ENCODE assay signal across 8 mouse cellular contexts in genomic region chr12:14150568-14150909, GRCm38 (mm10). TPM values are rescaled to one million over a fixed set of nuclear protein-coding genes. Genes with fewer than 3 reads are reported as not detected.
DNase-seq lines count a peak whose midpoint lies in the region; ATAC-seq lines count a peak whose summit lies in the region.

No protein-coding gene starts in this region.

- H3K27me3 ChIP-seq in kidney, embryonic 15.5 days, result peaks cover 43% of the 10 kb centered on the region

- no peak; the same call in 1 of the 2 replicates for ATAC-seq in kidney, embryonic 15.5 days (replicated peaks; ENCODE audit: low FRiP score)

- peak overlapping the region; percentile 94 for H3K4me2 ChIP-seq in kidney, embryonic 15.5 days

- DNase-seq in kidney, adult 11 months, result no peak
- DNase-seq in cerebellum, postnatal 4 days (ENCODE audit: low spot score in 2 of 2), result peak; percentile 27 to 37
- peak; percentile 44 to 45 for DNase-seq in frontal cortex, postnatal 36 days (ENCODE audit: low spot score in 2 of 2)
- peak; percentile 5 to 49 for DNase-seq in left cerebral cortex, postnatal 10 days (ENCODE audit: extremely low spot score in 1 of 2, low spot score in 2 of 2)
- peak; percentile 65 for DNase-seq in neural tube, embryonic 10.5 days (ENCODE audit: extremely low spot score, low spot score)
- DNase-seq in urinary bladder, postnatal 14 days (ENCODE audit: low spot score), result no peak
- DNase-seq in yolk sac, embryonic 10.5 days (ENCODE audit: low spot score), result no peak

- intact Hi-C loops in left cerebral cortex, postnatal 10 days (cut with DNase I), result no loop called here

- WGBS in kidney, embryonic 15.5 days, result under 1% methylated on average over 20 of the region's 20 CpGs

- peak overlapping the region; percentile 49; the same call in 1 of the 2 replicates for H3K9ac ChIP-seq in kidney, embryonic 15.5 days

- peak overlapping the region; percentile 61 for H3K4me3 ChIP-seq in kidney, embryonic 15.5 days (replicated peaks)

- peaks cover 27% of the 10 kb centered on the region for H3K4me1 ChIP-seq in kidney, embryonic 15.5 days

- no peaks in the 10 kb centered on the region for H3K36me3 ChIP-seq in kidney, embryonic 15.5 days

- H3K9me3 ChIP-seq in kidney, embryonic 15.5 days (replicated peaks), result no peaks in the 10 kb centered on the region

- H3K27ac ChIP-seq in kidney, embryonic 15.5 days, result no peak overlapping the region

RNA-seq across cellular contexts. Expression of gene Fam84a, which starts 1.3 kb away (rescaled TPM):
- polyA plus RNA-seq in kidney, embryonic 15.5 days (2015; fragmentation: Nextera tagmentation; extraction: Ambion mirVana), result 8.2 and 9.4 TPM in 2 replicates
- 10 to 100 TPM; 41.8 to 50.6 TPM for total RNA-seq in left cerebral cortex, postnatal 10 days (2021)

Comparison
In these comparisons a context has a peak if more than half of its experiments do, and no peak if none do; other contexts are left out.
1. DNase-seq: peak in cerebellum, postnatal 4 days (2 of 2), frontal cortex, postnatal 36 days (2 of 2), left cerebral cortex, postnatal 10 days (2 of 2) and neural tube, embryonic 10.5 days (single experiment); none in kidney, adult 11 months (single experiment), urinary bladder, postnatal 14 days (single experiment) and yolk sac, embryonic 10.5 days (single experiment).